Mouse (Mus musculus) ES-Bruce4 (cell line): ENCODE measurements around the gene H2-Q6.
"Not testable (repeated sequence)": the region's sequence is repeated elsewhere in the genome, so short reads cannot be mapped to it uniquely, and the experiment has no call there.

ENCODE experiments used
- CTCF ChIP-seq: IDR thresholded peaks from one replicate; pipeline ENCODE4 v1.8.1; 2011; ENCODE audit warnings: low read depth, low read length
- EP300 ChIP-seq: IDR thresholded peaks from 2 replicates; pipeline ENCODE4 v1.6.1; 2011; ENCODE audit warnings: low read depth, low read length; ENCODE audit not compliant: insufficient read depth
- POLR2A ChIP-seq: IDR thresholded peaks from one replicate; pipeline ENCODE4 v1.8.1; 2011; ENCODE audit warnings: low read length; ENCODE audit not compliant: insufficient read depth

DNA sequence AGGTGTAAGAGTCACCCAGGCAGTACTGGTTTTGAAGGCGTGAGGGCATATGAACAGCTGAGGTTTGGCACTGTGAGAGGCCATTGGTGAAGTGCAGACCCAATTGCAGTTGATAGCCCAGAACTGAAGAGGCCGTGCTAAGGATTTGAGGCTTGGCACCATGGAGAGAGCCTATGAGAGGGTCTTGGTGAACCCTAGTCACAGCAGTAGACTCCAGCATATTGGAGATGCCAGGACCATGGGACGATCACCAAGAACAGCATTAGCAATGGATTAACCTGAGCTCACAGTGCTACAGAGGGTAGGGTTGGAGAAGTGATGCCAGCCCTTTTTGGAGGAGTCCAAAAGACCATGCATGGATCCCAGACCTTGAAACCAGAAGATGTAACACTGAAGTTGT lies 7.5 kb downstream of the H2-Q6 start:
- not testable (repeated sequence) for TF ChIP-seq CTCF, POLR2A, EP300
